Mouse (Mus musculus) liver, embryonic 14.5 days (tissue): ENCODE data around the gene Slu7.

Experiments used
- CTCF ChIP-seq: IDR thresholded peaks from 2 replicates; pipeline ENCODE4 v1.5.1; 2016; ENCODE audit warnings: antibody characterized with exemption, low read depth, control low read depth
- EP300 ChIP-seq: IDR thresholded peaks from 2 replicates; pipeline ENCODE4 v1.6.1; 2016; ENCODE audit warnings: antibody characterized with exemption, low read depth

DNA sequence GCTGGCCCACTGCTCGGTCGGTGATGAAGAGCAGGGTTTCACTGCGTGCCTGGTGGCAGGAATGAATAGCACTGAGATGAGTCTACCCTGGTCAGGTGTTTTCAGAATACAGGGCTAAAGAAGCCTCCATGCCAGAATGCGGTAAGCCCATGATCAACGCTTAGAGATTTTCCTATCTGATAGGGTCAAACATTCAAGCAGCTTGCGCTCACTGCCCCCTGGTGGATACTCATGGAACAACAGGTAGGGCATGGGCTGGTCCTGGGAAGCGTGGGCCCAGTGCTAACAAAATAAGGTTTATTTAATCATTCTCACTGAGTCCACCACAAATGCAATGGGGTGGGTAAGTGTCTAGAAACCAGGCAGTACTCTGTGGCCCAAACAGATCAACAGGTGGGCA, 59.1 kb downstream of the Slu7 start:
- TF ChIP-seq CTCF (peak; percentile 97), EP300 (no peak)
